ENCODE assay signal across 19 mouse cellular contexts in genomic region chr19:11969155-11970050, GRCm38 (mm10). TPM values are rescaled to one million over a fixed set of nuclear protein-coding genes. Genes with fewer than 3 reads are reported as not detected.
DNase-seq lines count a peak whose midpoint lies in the region; ATAC-seq lines count a peak whose summit lies in the region.
"Had no signal": no experiment of that assay in that cellular context is flagged by ENCODE, and none has a peak within 500 bp of the region (broad histone marks: within the 10 kb centered on the region; RNA-seq: fewer than 3 reads in every experiment).

No protein-coding gene starts in this region.

- peaks cover 39% of the 10 kb centered on the region for H3K36me3 ChIP-seq in limb, embryonic 15.5 days
- peaks cover 48% of the 10 kb centered on the region for H3K36me3 ChIP-seq in hindbrain, embryonic 12.5 days
- 0 out of 2 replicates have a peak, but pooled peaks cover 7% of the 10 kb centered on the region for H3K36me3 ChIP-seq in hindbrain, embryonic 11.5 days (ENCODE audit: control insufficient read depth, insufficient read depth, low read length)

- H3K27ac ChIP-seq in limb, embryonic 15.5 days: 0 out of 2 replicates have a peak overlapping the region, but pooled peaks have one; percentile 34
- H3K27ac ChIP-seq in hindbrain, embryonic 12.5 days: no peak overlapping the region; the same call in 1 of the 2 replicates
- H3K27ac ChIP-seq in hindbrain, embryonic 11.5 days (ENCODE audit: low read depth, low read length): no peak overlapping the region
- H3K27ac ChIP-seq: embryonic facial prominence, embryonic 15.5 days; forebrain, embryonic 13.5 days; hindbrain, embryonic 14.5 days; lung, embryonic 15.5 days had no signal

- no peak overlapping the region for H3K9ac ChIP-seq in limb, embryonic 15.5 days
- H3K9ac ChIP-seq in hindbrain, embryonic 12.5 days: no peak overlapping the region
- no peak overlapping the region for H3K9ac ChIP-seq in hindbrain, embryonic 11.5 days (ENCODE audit: low read depth, low read length)
- H3K9ac ChIP-seq: embryonic facial prominence, embryonic 15.5 days; forebrain, embryonic 13.5 days; hindbrain, embryonic 14.5 days; lung, embryonic 15.5 days had no signal

- no peak for ATAC-seq in limb, embryonic 15.5 days (ENCODE audit: insufficient number of reproducible peaks, low FRiP score, low TSS enrichment, low read depth)
- no peak for ATAC-seq in hindbrain, embryonic 12.5 days (ENCODE audit: low FRiP score)
- ATAC-seq in hindbrain, embryonic 11.5 days (ENCODE audit: low FRiP score): no peak
- ATAC-seq: forebrain, embryonic 13.5 days; intestine, postnatal 0 days had no signal

- H3K27me3 ChIP-seq in limb, embryonic 15.5 days: no peaks in the 10 kb centered on the region
- no peaks in the 10 kb centered on the region for H3K27me3 ChIP-seq in hindbrain, embryonic 12.5 days
- H3K27me3 ChIP-seq in hindbrain, embryonic 11.5 days (ENCODE audit: control insufficient read depth, insufficient read depth, low read length): no peaks in the 10 kb centered on the region
- H3K27me3 ChIP-seq: embryonic facial prominence, embryonic 15.5 days; forebrain, embryonic 13.5 days; lung, embryonic 15.5 days had no signal

- 64% methylated on average over 9 of the region's 9 CpGs for WGBS in limb, embryonic 15.5 days
- WGBS in hindbrain, embryonic 12.5 days: 78% methylated on average over 9 of the region's 9 CpGs
- WGBS in hindbrain, embryonic 11.5 days: 89% methylated on average over 9 of the region's 9 CpGs

- no peaks in the 10 kb centered on the region for H3K9me3 ChIP-seq in limb, embryonic 15.5 days
- H3K9me3 ChIP-seq in hindbrain, embryonic 12.5 days (replicated peaks): no peaks in the 10 kb centered on the region
- no peaks in the 10 kb centered on the region for H3K9me3 ChIP-seq in hindbrain, embryonic 11.5 days (ENCODE audit: control insufficient read depth, low read length)
- H3K9me3 ChIP-seq: embryonic facial prominence, embryonic 15.5 days; forebrain, embryonic 13.5 days; lung, embryonic 15.5 days had no signal

- H3K4me1 ChIP-seq in limb, embryonic 15.5 days: peaks cover 24% of the 10 kb centered on the region
- peaks cover 24% of the 10 kb centered on the region for H3K4me1 ChIP-seq in hindbrain, embryonic 12.5 days
- H3K4me1 ChIP-seq in hindbrain, embryonic 11.5 days (replicated peaks; ENCODE audit: control insufficient read depth, insufficient read depth, low read length): peaks cover 6% of the 10 kb centered on the region

- DNase-seq in heart, adult 11 months: peak; percentile 87
- DNase-seq in heart, postnatal 4 days: no peak
- peak; percentile 19 for DNase-seq in NIH3T3 (ENCODE audit: low read depth)
- DNase-seq in heart, adult 9 months (ENCODE audit: low spot score in 2 of 2): peak; percentile 37 to 48
- no peak for DNase-seq in hindbrain, embryonic 11.5 days (ENCODE audit: low spot score)
- no peak for DNase-seq in gastrocnemius, postnatal 25 days
- DNase-seq: adrenal gland, postnatal 14 days; cerebellum, adult 11 months; cerebellum, postnatal 36 days; kidney, postnatal 25 days; thymus, postnatal 14 days had no signal

- no peak overlapping the region for H3K4me3 ChIP-seq in limb, embryonic 15.5 days
- no peak overlapping the region for H3K4me3 ChIP-seq in hindbrain, embryonic 12.5 days
- H3K4me3 ChIP-seq in hindbrain, embryonic 11.5 days (ENCODE audit: low read depth, low read length): no peak overlapping the region
- H3K4me3 ChIP-seq: embryonic facial prominence, embryonic 15.5 days; forebrain, embryonic 13.5 days; lung, embryonic 15.5 days had no signal

- H3K4me2 ChIP-seq in limb, embryonic 15.5 days: no peak overlapping the region
- H3K4me2 ChIP-seq in hindbrain, embryonic 12.5 days (replicated peaks): no peak overlapping the region
- no peak overlapping the region for H3K4me2 ChIP-seq in hindbrain, embryonic 11.5 days (replicated peaks; ENCODE audit: low read depth, low read length)
- H3K4me2 ChIP-seq: embryonic facial prominence, embryonic 15.5 days; forebrain, embryonic 13.5 days; hindbrain, embryonic 14.5 days; lung, embryonic 15.5 days; midbrain, embryonic 11.5 days had no signal

RNA-seq across cellular contexts. Expression of gene Osbp, which starts 3.7 kb away (rescaled TPM):
- 10 to 100 TPM; 69.5 to 71.2 TPM for total RNA-seq in heart, postnatal 4 days (2021)
- polyA plus RNA-seq in limb, embryonic 15.5 days (2015; fragmentation: Nextera tagmentation; extraction: Ambion mirVana): 4.7 and 5.6 TPM in 2 replicates
- 5.4 and 5.5 TPM in 2 replicates for polyA plus RNA-seq in hindbrain, embryonic 12.5 days (2016; fragmentation: Nextera tagmentation; extraction: Ambion mirVana)
- polyA plus RNA-seq in hindbrain, embryonic 11.5 days (2014; fragmentation: Nextera tagmentation; extraction: Ambion mirVana): 7.5 and 8.3 TPM in 2 replicates
- 10 to 100 TPM; 56.9 to 63.4 TPM for total RNA-seq in gastrocnemius, postnatal 25 days (2021)

RNA-seq across cellular contexts. Expression of gene Patl1, which starts 57.2 kb away (rescaled TPM):
- 10 to 100 TPM; 37.0 to 41.5 TPM for total RNA-seq in heart, postnatal 4 days (2021)
- polyA plus RNA-seq in limb, embryonic 15.5 days (2015; fragmentation: Nextera tagmentation; extraction: Ambion mirVana): 15.5 and 16.4 TPM in 2 replicates
- 23.9 and 24.0 TPM in 2 replicates for polyA plus RNA-seq in hindbrain, embryonic 12.5 days (2016; fragmentation: Nextera tagmentation; extraction: Ambion mirVana)
- 26.5 and 29.2 TPM in 2 replicates for polyA plus RNA-seq in hindbrain, embryonic 11.5 days (2014; fragmentation: Nextera tagmentation; extraction: Ambion mirVana)
- 10 to 100 TPM; 18.7 to 22.8 TPM for total RNA-seq in gastrocnemius, postnatal 25 days (2021)

Comparison
In these comparisons a context has a peak if more than half of its experiments do, and no peak if none do; other contexts are left out.
1. DNase-seq: peak in heart, adult 11 months (single experiment), NIH3T3 (single experiment) and heart, adult 9 months (2 of 2); none in heart, postnatal 4 days (single experiment), hindbrain, embryonic 11.5 days (single experiment) and gastrocnemius, postnatal 25 days (single experiment).